Mouse (Mus musculus) liver, embryonic 15.5 days (tissue): ENCODE measurements around the gene Coq6. TPM values are rescaled to one million over a fixed set of nuclear protein-coding genes. Genes with fewer than 3 reads are reported as not detected.

Experiments
- ATAC-seq: fragments of 200-750 bp; cut with Nextera tagmentation; 2 replicates; pipeline ENCODE4 v1.8.0; 2017; ENCODE audit warnings: moderate number of reproducible peaks, mild to moderate bottlenecking, moderate library complexity; ENCODE audit not compliant: insufficient read depth
- H3K27ac ChIP-seq: fragments of 300-500 bp; sonication (generic); replicated peaks from 2 replicates; pipeline ENCODE4 v1.5.1; 2015; ENCODE audit warnings: mild to moderate bottlenecking, inconsistent platforms
- H3K27me3 ChIP-seq: fragments of 300-500 bp; sonication (generic); 2 replicates; pipeline ENCODE4 v1.6.1; 2015; ENCODE audit warnings: mild to moderate bottlenecking, inconsistent platforms
- H3K36me3 ChIP-seq: fragments of 300-500 bp; sonication (generic); replicated peaks from 2 replicates; pipeline ENCODE4 v1.6.1; 2015; ENCODE audit warnings: moderate library complexity, mild to moderate bottlenecking, inconsistent platforms
- H3K4me1 ChIP-seq: fragments of 300-500 bp; sonication (generic); replicated peaks from 2 replicates; pipeline ENCODE4 v1.6.1; 2015; ENCODE audit warnings: inconsistent platforms
- H3K4me2 ChIP-seq: fragments of 300-500 bp; sonication (generic); 2 replicates; pipeline ENCODE4 v1.6.1; 2015; ENCODE audit warnings: moderate library complexity, mild to moderate bottlenecking, inconsistent platforms
- H3K4me3 ChIP-seq: fragments of 300-500 bp; sonication (generic); replicated peaks from 2 replicates; pipeline ENCODE4 v1.5.1; 2015; ENCODE audit warnings: mild to moderate bottlenecking, inconsistent platforms
- H3K9ac ChIP-seq: fragments of 300-500 bp; sonication (generic); 2 replicates; pipeline ENCODE4 v1.6.1; 2015; ENCODE audit warnings: moderate library complexity, mild to moderate bottlenecking, inconsistent platforms
- H3K9me3 ChIP-seq: fragments of 300-500 bp; sonication (generic); replicated peaks from 2 replicates; pipeline ENCODE4 v1.6.1; 2016; ENCODE audit warnings: inconsistent platforms
- WGBS: fragments of 180-500 bp; shearing (Covaris S2); methylation state at CpG from one replicate; pipeline ENCODE4 v1.1.7; 2015; ENCODE audit warnings: mixed read lengths; ENCODE audit not compliant: insufficient replicate concordance; 5-methylcytosine and 5-hydroxymethylcytosine counted together
- polyA plus RNA-seq: library from polyadenylated mRNA; unstranded; fragments of >200 nt; fragmentation: Nextera tagmentation; extraction: Ambion mirVana; gene quantifications from 2 replicates; pipeline ENCODE4 v1.2.1, GENCODE M21; 2015

Gene Coq6
- polyA plus RNA-seq, 1 experiment from 2014 or later: 24.7 TPM

DNA sequence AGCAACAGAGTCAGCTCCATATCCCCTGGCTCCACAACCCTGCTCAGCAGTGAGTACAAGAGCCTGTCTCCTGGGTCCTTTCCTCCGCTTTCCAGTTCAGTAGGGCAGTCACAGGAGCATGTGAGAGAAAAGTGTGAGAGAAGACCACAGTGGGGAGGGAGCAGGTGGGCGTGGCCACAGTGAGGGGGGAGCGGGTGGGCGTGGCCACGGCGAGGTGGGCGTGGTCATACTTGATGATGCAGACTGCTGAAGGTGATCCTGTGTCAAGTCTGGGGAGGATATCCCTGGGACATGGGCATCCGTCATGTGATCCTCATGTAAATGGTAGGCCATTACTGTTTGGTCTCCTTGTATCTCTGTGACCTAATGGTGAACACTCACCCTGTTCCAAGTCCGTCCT is 5.5 kb downstream of the Coq6 start:
- H3K4me3 ChIP-seq: no peak overlapping the region
- H3K9ac ChIP-seq: no peak overlapping the region
- peaks cover 30% of the 10 kb centered on the region for H3K4me1 ChIP-seq
- ATAC-seq: no peak
- no peak overlapping the region for H3K4me2 ChIP-seq
- H3K36me3 ChIP-seq: peaks cover 50% of the 10 kb centered on the region
- no peaks in the 10 kb centered on the region for H3K9me3 ChIP-seq
- 50% methylated on average over 9 of the region's 9 CpGs for WGBS
- no peak overlapping the region for H3K27ac ChIP-seq
- no peaks in the 10 kb centered on the region for H3K27me3 ChIP-seq

GRCm38 (mm10) chr12:84371647-84372046 is 10.2 kb downstream of the Coq6 start:
- WGBS: 83% methylated on average over 5 of the region's 5 CpGs
- Histone ChIP-seq H3K27me3 (no peaks in the 10 kb centered on the region), H3K4me2 (no peak overlapping the region), H3K4me1 (peaks cover 7% of the 10 kb centered on the region), H3K4me3 (no peak overlapping the region), H3K9me3 (no peaks in the 10 kb centered on the region), H3K9ac (no peak overlapping the region), H3K36me3 (peaks cover 81% of the 10 kb centered on the region), H3K27ac (no peak overlapping the region)
- ATAC-seq: no peak

DNA sequence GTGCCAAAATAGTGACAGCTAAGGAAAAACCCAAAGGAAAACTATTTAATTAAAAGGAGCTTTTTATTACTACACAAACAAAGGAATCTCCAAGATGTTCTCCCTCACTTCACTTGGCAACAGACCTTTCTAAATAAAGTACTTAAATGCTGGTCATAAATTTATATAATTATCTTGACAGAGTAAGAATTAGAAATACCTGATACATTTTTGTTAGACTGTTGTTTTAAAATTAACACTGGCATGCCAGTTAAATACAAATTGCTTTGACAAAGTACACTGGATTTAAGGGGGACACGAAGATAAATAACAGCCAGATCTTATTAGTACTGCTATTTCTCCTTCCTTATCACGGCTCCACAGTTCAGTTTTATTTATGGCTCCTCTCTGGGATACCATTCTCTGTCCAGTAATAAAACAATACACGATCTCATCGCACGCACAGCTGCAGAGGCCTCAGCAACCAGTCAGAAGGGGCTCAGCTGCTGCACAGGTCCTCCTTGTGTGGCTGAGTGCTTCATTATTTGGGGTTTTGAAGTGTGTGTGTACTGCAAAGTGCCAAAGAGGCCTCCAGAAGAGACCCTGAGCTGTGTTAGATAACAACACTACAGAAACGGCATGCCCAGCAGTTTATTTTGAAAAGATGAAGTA is 12.5 kb downstream of the Coq6 start:
- Histone ChIP-seq H3K36me3 (peaks cover 64% of the 10 kb centered on the region), H3K4me1 (no peaks in the 10 kb centered on the region), H3K9ac (no peak overlapping the region), H3K4me2 (no peak overlapping the region), H3K9me3 (no peaks in the 10 kb centered on the region), H3K27me3 (no peaks in the 10 kb centered on the region), H3K4me3 (no peak overlapping the region), H3K27ac (no peak overlapping the region)
- no peak for ATAC-seq
- 70% methylated on average over 6 of the region's 6 CpGs for WGBS

DNA sequence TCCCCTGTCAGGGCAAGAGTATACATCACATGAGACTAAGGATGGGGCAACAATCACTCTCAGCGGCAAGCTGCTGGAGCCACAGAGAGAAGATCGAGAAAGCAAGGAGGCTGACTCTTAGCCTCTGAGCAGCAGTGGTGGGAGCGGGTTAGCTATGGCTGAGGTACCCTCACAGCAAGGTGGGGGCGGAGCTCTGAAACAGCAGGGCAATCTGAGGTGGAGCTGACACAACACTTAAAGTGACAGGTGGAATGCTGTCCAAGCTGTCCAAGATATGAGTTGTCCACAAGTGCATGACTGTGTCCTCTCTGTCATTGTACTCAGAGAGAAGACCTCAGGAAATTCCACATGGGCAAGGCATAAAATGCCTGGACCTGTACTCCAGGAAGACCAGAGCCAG is 20.9 kb downstream of the Coq6 start:
- H3K4me3 ChIP-seq: no peak overlapping the region
- WGBS: 74% methylated on average over 4 of the region's 4 CpGs
- H3K9me3 ChIP-seq: no peaks in the 10 kb centered on the region
- H3K4me2 ChIP-seq: no peak overlapping the region
- no peak for ATAC-seq
- H3K9ac ChIP-seq: no peak overlapping the region
- peaks cover 22% of the 10 kb centered on the region for H3K4me1 ChIP-seq
- no peak overlapping the region for H3K27ac ChIP-seq
- H3K27me3 ChIP-seq: no peaks in the 10 kb centered on the region
- H3K36me3 ChIP-seq: peaks cover 17% of the 10 kb centered on the region; the same call in 1 of the 2 replicates

- 0 out of 2 replicates have a peak overlapping the region, but pooled peaks have one; percentile 53 for H3K27ac ChIP-seq
- no peak overlapping the region for H3K4me3 ChIP-seq
- H3K9me3 ChIP-seq: no peaks in the 10 kb centered on the region
- H3K9ac ChIP-seq: no peak overlapping the region
- no peaks in the 10 kb centered on the region for H3K27me3 ChIP-seq
- 0 out of 2 replicates have a peak, but pooled peaks cover 8% of the 10 kb centered on the region for H3K36me3 ChIP-seq
- H3K4me2 ChIP-seq: no peak overlapping the region
- peaks cover 32% of the 10 kb centered on the region for H3K4me1 ChIP-seq
- WGBS: 64% methylated on average over 5 of the region's 5 CpGs
- peak; percentile 61; the same call in 1 of the 2 replicates for ATAC-seq
These were observed 23.2 kb downstream of the Coq6 start for GRCm38 (mm10) chr12:84384644-84385081.

GRCm38 (mm10) chr12:84385408-84385807 is 24.0 kb downstream of the Coq6 start:
- H3K36me3 ChIP-seq: 0 out of 2 replicates have a peak, but pooled peaks cover 8% of the 10 kb centered on the region
- 82% methylated on average over 4 of the region's 4 CpGs for WGBS
- H3K9me3 ChIP-seq: no peaks in the 10 kb centered on the region
- peak overlapping the region; percentile 41; the same call in 1 of the 2 replicates for H3K27ac ChIP-seq
- H3K4me1 ChIP-seq: peaks cover 30% of the 10 kb centered on the region
- ATAC-seq: no peak
- H3K4me3 ChIP-seq: no peak overlapping the region
- H3K27me3 ChIP-seq: no peaks in the 10 kb centered on the region
- H3K9ac ChIP-seq: no peak overlapping the region
- H3K4me2 ChIP-seq: no peak overlapping the region

- H3K4me2 ChIP-seq: no peak overlapping the region
- no peaks in the 10 kb centered on the region for H3K9me3 ChIP-seq
- WGBS: 81% methylated on average over 8 of the region's 8 CpGs
- no peaks in the 10 kb centered on the region for H3K27me3 ChIP-seq
- H3K4me3 ChIP-seq: no peak overlapping the region
- peaks cover 17% of the 10 kb centered on the region; the same call in 1 of the 2 replicates for H3K36me3 ChIP-seq
- no peak overlapping the region for H3K9ac ChIP-seq
- ATAC-seq: no peak
- H3K27ac ChIP-seq: no peak overlapping the region
- H3K4me1 ChIP-seq: peaks cover 30% of the 10 kb centered on the region
These were observed 26.6 kb downstream of the Coq6 start for GRCm38 (mm10) chr12:84388097-84388496.

DNA sequence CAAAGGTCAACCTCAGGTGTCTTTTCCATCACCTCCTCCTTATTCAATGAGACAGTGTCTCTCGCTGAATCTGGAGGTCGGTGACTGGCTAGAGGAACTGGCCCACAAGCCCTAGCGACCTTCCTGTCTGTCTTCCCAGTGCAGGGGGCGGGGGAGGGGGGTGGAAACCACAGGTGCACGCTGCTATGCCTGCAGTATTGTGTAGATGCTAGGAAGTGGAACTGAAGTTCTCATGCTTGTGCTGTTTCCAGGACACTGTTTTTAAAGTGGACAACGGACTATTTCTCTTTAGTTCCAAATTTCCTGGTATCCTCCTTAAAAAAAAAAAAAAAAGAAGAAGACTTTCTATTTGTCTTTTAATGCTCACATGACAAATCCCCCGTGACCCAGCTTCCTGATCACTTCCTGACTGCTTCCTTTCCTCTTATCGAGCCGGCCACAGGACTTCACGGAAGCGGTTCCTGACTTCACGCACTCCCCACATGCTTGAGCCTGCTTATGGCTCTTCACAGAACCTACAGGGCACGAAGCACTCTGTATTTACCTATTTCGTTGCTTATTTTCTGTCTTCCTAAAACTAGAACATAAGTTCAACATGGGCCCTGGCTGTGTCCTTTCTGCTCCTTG is 27.4 kb downstream of the Coq6 start:
- H3K4me1 ChIP-seq: peaks cover 29% of the 10 kb centered on the region
- 23% methylated on average over 14 of the region's 14 CpGs for WGBS
- H3K9ac ChIP-seq: no peak overlapping the region
- H3K4me3 ChIP-seq: no peak overlapping the region
- H3K36me3 ChIP-seq: peaks cover 16% of the 10 kb centered on the region; the same call in 1 of the 2 replicates
- H3K4me2 ChIP-seq: no peak overlapping the region; the same call in 1 of the 2 replicates
- H3K27ac ChIP-seq: no peak overlapping the region
- no peaks in the 10 kb centered on the region for H3K27me3 ChIP-seq
- ATAC-seq: no peak
- no peaks in the 10 kb centered on the region for H3K9me3 ChIP-seq

DNA sequence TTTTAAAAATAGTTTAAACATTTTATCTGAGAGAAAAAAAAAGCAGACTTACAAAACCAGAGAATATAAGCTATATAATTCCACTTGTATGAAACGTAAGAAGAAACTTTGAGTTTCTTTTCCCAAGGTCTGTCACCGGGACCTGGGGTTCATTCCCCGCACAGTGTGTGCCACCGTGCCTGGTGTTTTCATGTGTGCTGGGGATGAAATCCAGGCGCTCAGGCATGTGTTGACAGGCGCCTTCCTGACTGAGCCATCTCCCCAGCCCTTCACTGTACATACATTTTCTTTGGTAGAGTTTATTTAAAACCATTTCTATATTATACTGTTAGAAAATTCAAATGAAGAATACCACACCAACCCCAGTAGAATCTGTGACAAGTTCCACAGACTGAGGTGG is 28.9 kb downstream of the Coq6 start:
- H3K4me3 ChIP-seq: no peak overlapping the region
- H3K9ac ChIP-seq: no peak overlapping the region
- no peak overlapping the region for H3K27ac ChIP-seq
- H3K4me1 ChIP-seq: peaks cover 16% of the 10 kb centered on the region
- no peaks in the 10 kb centered on the region for H3K9me3 ChIP-seq
- H3K4me2 ChIP-seq: no peak overlapping the region
- ATAC-seq: no peak
- H3K36me3 ChIP-seq: peaks cover 16% of the 10 kb centered on the region; the same call in 1 of the 2 replicates
- WGBS: 68% methylated on average over 6 of the region's 6 CpGs
- no peaks in the 10 kb centered on the region for H3K27me3 ChIP-seq

GRCm38 (mm10) chr12:84392681-84393080 is 31.2 kb downstream of the Coq6 start:
- peaks cover 12% of the 10 kb centered on the region; the same call in 1 of the 2 replicates for H3K36me3 ChIP-seq

GRCm38 (mm10) chr12:84393847-84394246 is 32.4 kb downstream of the Coq6 start:
- H3K4me1 ChIP-seq: peaks cover 4% of the 10 kb centered on the region
- no peaks in the 10 kb centered on the region for H3K27me3 ChIP-seq
- no peak overlapping the region for H3K4me2 ChIP-seq
- 80% methylated on average over 5 of the region's 5 CpGs for WGBS
- no peak for ATAC-seq
- H3K4me3 ChIP-seq: no peak overlapping the region
- H3K9ac ChIP-seq: no peak overlapping the region
- no peaks in the 10 kb centered on the region for H3K9me3 ChIP-seq
- H3K36me3 ChIP-seq: peaks cover 12% of the 10 kb centered on the region; the same call in 1 of the 2 replicates
- no peak overlapping the region for H3K27ac ChIP-seq

More at GRCm38 (mm10) chr12:84392681-84393080, 31.2 kb downstream of the Coq6 start:
- Histone ChIP-seq H3K4me1 (peaks cover 11% of the 10 kb centered on the region), H3K9me3 (no peaks in the 10 kb centered on the region), H3K27ac (no peak overlapping the region), H3K4me2 (no peak overlapping the region), H3K27me3 (no peaks in the 10 kb centered on the region), H3K4me3 (no peak overlapping the region), H3K9ac (no peak overlapping the region)
- 85% methylated on average over 4 of the region's 4 CpGs for WGBS
- ATAC-seq: no peak
